Mouse (Mus musculus) testis, postnatal 10 days (tissue): ENCODE results near the gene Umps.

Source experiments
- DNase-seq: peaks from one replicate; pipeline ENCODE4 v3.0.0; 2021; ENCODE audit warnings: low spot score

The Umps gene

DNA sequence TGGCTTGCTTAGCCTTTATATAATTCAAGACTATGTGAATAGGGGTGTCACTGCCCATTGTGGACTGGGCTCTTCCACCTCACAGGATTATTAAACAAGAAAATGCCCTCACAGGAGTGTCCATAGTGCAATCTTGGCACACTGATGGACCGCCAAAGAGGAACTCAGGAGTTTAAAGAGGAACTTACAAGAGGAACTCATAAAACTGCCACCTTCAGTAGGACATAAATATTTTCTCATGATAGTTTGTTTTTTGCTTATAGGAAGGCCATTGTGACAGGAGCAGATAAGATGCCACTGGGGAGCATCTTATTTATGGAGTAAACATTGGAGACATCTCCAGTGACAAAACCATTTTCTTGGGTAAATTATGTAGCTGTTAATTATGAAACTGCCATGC is 12.0 kb downstream of the Umps start:
- DNase-seq = no peak

DNA sequence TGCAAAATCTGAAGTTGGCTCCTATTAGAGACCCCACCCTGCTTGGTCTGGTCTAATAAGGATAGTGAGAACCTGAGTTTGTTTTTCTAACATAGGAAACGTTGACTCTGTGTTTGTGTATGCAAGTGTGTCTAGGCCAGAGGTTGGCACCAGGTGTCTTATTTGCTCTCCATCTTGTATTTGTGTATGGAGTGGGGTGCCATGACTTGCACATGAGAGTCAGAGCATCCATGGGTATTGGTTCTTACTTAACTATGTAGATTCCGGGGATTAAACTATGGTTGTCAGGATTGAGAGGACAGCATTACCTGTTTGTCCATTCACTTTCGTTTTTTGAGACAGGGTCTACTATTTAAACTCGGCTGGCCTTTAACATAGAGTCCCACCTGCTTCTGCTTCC is 13.8 kb downstream of the Umps start:
- DNase-seq = no peak

DNA sequence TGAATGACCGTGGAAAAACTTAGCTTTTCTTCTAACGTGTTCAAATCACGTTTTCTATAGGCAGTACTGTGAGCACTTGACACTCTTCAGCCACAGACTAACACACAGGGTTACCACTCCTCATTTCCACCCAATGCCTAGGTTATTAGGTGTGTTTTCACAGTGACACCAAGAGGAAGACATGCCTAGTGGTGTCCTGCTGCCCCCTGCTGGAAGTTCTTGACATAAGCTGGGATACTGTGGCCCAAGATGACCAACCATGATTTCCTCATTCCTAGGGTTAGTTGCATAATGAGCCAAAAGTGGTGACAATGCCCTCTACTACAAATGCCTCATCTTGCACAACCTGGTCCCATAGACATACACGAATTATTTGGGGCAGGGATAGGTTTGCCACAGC is 16.0 kb downstream of the Umps start:
- DNase-seq = peak; percentile 91

DNA sequence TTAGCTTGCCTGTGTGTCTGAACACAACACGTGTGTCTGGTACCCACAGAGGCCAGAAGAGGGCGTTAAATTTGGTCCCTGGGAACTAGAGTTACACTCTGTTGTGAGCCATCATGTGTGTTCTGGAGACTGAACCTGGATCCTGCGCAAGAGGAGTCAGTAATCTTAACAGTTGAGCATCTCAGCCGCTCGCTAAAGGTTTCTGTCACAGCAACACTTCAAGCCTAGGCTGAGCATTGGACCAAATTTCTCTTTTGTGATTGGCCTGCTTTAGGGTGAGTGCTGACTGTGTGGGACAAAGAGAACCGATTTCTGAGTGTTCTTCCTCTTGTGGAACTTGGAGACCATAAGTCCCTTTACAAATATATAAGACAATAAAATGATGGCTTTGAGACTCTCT is 16.5 kb downstream of the Umps start:
- DNase-seq = no peak

DNA sequence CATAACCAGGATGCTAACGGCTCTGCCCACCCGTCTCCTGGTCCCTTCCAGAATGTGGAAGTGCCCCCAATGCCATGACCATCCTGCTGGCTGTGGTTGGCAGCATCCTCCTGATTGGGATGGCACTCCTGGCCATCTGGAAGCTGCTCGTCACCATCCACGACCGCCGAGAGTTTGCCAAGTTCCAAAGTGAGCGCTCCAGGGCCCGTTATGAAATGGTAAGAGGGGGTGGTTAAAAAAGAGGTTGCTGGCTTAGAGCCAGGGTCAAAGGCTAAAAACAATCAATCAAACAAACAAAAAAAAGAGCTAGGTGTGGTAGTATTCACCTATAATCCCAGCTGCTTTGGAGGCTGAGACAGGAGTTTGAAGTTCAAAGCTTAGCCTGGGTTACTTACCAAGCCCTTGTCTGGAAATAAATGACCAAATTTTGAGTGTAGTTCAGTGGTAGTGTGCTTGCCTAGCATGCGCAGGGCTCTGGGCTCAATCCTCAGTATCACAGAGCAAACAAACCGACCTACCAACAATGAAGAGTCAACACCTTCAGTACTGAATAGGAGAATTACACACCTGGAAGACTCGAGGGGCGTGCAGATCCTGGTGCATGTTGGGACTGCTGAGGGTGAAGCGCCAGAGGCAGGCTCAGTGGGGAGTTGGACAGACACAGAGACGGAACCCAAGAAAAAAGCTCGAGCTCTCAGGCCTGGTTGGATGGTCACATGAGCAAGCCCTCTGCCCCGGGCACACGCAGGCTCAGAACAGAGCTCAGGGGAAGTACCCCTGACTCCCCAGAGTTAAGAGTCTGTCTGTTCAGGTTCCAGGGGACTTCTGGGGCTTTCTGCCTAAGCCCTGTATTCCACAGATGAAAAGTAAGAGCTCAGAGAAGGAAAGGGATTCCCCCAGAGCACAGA is 18.9 kb downstream of the Umps start:
- DNase-seq = no peak

DNA sequence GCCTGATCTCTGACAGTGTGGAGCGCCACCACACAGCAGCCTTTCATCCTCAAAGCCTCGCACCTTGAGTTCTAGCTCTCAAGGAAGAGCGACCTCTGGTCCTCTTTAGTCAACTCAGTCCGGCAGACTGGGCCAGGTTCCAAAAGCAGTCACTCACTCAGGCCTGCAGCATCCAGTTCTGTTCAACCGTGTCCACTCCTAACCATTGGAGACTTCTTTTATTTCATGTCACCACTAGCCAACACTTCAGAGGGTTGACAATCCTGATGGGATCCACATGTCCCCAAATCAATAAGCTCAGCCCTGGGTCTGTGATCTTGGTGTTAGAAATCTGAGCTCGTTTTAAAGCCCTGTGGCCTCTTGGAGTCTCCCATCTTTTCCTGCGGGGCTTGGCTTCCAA is 20.8 kb downstream of the Umps start:
- no peak for DNase-seq

DNA sequence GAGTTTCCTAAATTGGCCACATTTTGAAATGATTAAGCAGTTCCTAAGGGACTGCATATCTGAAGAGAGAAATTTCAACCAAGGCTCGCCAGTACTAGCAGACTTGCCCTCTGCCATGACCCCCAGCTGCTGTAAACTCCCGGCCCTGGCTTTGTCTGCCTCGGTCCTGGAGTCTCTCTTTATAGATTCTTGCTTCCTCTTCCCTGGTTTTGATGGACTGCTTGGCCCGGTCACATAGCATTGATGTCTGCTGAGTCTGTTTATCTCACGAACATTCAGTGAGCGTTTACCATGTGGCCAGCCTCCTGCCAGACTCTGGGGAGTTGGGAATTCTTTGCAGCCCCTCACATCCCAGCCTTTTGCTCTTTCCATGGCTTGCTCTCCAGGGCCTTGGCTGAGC is 22.1 kb downstream of the Umps start:
- no peak for DNase-seq

DNA sequence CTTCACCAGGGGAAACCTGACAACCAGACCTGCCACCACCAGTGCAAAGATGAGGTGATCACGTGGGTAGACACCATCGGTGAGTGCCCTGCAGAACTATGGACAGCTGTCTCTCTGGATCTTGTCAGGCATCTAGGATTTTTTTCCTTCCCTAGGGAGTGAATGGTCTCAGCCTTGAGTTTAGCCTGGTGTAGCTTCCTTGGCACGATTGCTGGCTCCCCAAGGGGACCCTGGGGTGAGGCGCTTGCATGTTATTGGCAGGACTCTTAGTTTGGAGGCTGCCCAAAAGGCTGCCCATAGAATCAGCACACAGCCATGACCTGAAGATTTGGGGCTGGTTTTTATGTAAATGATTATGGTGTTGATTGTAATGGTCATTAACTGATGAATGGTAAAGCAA is 22.7 kb downstream of the Umps start:
- DNase-seq = no peak

DNA sequence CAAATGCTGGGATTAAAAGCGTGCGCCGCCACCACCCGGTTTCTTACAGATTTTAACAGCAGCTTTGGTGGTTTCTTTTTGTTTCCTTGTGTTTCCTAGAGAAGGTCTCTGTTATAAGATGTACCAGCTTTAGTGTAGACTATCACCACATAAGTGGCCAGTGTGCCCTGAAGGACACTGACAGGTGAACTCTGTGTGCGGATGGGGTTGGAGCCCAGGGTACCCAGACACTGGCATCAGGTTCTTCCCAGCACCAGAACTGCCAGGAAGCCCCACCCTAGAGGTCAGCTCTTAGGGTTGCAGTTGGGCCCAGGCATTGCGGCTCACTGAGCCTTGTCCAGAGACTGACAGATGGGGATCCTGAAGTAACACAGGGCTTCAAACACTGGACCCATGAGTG is 23.4 kb downstream of the Umps start:
- DNase-seq = no peak

DNA sequence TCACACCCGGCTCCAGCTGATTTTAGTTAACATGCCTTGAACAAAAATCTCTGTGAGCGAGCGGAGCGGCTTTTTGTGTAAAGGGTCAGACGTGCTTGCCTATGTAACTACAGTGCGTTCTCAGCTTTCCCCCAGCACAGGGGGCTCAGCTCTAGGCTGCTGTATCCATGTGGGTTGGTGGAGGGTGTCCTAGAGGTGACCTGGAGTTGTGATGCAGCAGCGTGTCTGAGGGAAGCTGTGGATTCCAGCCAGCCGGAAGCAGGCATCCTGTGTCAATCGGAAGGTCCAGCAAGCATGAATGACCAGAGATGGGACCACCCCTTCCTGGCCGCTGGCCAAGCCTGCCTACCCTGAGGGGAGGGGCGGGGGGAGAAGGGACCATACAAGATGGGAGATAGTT is 24.5 kb downstream of the Umps start:
- peak; percentile 69 for DNase-seq

DNA sequence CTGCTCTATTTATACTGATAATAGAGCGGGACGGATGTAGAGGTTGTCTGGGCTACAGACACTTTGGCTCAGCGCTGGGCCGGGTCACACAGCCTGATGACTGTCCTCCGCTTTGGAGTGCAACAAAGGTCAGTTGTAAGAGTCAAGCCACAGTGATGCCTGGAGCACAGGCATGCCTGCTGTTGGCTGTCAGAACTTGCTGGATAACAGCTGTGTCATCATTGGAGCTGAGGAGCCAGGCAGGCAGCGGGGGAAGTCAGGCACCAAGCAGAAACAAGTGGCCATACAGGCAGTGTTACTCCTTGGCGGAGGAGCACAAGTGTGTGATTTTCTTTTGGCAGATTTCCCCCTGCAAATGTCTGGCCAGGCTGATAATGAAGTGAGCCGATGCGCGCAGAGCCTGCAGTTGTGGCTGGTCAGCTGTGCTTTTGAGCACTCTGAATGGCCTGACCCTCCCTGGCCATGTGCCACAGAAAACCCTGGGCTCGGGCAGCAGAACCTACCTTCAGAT is 25.5 kb downstream of the Umps start:
- DNase-seq = peak; percentile 67

DNA sequence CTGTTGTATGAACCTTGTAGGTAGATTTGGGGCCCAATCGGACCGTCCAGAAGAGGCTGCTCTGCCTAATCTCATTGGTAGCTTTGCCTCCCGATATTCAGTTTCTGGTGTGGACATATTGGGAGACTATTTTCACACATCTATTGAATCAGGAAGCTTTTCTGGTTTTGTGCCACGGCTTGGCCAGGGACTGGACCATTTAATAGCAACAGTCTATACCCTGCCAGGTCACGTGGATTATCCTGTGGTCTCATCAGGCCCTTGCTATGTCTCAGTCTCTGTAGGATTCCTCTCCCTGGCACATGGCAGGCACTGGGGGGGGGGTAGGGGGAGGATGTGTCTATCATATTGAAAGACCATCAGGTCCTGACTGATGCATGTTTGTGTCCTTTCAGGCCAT is 26.7 kb downstream of the Umps start:
- no peak for DNase-seq

DNA sequence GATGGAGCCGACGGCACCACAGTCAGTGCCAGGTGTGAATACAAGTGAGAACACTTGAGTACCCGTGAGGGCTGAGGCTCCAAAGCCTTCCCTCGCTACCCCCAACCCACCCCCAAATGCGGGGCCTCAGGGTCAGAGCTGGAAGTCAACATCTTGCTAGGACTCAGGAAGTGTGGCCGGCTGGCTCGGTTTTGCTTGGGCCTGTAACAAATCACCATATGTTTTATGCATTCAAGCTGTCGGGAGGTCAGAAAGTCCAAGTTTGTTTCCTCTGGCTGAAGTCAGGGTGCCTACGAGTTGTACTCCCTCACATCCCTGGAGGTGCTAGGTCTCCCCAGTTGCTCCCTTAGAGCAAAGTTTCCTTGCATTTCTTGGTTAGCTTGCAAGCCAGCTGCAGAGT is 27.2 kb downstream of the Umps start:
- DNase-seq = no peak

DNA sequence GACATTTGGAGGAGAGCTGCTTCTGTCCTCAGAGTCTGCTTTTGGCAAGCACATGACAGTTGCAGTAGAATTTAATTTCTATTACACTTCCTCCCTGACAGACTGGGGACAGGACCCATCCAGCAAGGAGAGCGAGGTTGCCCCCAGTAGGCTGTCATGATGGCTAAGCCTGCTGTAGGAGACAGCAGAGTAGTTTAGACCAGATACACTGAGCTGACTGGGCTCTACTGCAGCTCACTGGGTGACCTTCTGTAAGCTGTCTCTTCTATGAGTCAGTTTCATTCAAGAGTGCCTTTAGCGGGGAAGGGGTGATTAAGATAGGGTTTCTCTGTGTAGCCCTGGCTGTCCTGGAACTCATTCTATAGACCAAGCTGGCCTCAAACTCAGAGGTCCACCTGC is 27.7 kb downstream of the Umps start:
- DNase-seq = no peak

DNA sequence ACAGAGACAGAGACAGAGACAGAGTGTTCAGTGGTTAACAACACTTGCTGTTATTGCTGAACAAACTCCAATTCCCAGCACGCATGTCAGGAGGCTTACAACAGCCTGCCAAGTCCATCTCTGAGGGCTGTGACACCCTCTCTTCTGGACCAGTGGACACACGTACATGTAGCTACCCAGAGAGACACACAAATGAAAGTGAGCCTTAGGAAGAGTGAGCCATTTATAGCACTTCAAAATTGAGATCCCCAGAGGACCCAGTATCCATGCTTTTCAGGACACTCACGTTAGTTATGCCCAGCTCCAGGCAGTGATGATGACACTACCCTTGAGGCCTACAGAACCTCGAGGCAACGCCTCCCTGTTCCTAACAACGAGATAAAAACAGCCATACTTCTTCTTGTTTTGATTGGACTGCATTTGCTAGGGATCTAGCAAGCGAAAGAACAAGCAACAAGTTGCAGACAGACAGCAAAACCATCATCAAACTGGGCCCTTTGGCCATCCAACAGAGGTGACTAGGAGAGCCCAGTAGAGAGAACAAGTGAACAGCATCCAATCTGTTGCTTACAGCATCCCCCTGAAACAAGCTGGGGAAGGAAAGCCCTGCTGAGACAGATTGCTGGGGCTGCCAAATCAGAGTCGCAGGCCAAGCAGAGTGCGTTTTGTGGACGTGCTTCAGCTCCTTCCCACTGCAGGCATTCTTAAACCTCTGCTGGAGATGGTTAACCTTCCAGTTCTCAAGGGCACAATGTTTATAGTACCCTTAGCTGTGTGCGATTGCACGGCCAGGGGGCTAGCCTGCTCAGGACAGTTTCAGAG is 28.3 kb downstream of the Umps start:
- no peak for DNase-seq

DNA sequence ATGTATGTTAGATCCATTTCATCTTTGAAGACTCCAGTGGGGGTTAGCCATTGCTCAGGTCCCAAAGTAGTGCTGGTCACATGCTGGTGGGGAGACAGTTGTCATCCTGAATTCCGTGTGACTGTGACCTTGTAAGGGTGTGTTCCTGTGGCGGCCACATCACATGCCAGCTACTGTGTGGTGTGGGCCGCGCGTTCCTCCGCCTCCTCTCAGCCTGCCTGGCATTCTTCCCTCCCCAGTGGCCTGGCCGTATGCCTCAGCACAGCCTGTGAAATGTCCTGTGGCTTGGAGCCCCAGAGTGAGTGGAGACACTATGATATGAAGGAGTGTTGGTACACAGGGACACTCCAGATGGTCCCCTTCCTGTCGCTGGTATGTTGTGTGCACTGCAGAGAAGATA is 29.3 kb downstream of the Umps start:
- DNase-seq = peak; percentile 76

DNA sequence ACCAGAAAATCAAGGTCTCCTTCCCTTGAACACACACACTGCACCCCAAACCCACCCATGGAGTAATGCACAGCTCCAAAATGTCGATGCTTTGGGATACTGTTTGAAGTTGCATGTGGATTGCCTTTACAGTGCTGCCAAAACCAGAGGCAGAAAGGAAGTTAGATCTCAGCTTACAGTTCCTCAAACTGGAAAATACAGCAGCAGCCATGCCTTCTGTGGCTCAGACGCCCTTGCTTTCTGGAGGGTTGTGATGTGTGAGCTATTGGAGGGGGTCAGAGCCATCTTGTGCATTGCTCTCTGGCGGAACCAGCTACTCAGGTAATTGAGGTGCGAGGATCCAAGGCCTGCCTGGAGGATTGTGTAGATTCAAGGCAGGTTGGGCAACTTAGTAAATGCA is 30.0 kb downstream of the Umps start:
- DNase-seq = no peak

DNA sequence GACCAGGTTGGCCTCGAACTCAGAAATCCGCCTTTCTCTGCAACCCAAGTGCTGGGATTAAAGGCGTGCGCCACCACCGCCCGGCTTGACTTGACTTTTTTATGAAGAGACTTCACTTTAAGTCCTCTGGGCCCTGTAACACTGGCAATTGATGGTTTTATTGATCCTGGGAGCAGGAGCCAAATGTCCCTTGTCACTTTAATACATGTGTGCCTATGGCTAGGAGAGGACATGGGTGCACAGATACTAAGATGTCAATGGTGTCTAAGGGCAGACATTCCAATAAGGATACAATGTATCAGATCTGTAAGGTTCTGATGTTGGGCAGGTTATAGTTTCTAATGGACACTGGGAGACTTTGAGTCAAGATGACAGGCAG is 31.4 kb downstream of the Umps start:
- no peak for DNase-seq

DNA sequence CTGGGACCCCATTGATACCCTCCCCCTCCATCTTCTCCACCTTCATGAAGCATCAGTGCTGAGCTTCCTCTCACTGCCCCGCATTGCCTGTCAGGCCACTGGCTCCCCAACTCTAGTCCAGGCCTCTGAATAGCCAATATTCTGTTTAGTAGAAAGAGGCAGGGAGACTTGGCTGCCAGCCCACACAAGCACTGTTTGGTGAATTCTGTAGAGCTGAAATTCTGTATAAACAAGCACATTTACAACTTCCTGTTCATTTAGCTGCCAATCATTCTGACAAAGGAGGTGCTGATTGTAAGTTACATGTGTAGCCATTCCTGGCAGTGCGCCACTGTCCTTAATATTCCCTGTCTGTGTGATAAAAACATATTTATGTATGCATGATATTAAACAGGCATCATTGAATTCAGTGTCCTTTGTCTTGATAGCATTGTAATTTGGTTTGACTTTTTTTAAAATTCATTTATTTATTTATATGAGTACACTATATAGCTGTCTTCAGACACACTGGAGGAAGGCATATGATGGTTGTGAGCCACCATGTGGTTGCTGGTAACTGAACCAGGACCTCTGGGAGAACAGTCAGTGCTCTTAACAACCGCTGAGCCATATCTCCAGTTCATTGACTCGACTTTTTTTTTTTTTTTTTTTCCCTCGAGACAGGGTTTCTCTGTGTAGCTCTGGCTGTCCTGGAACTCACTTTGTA is 32.0 kb downstream of the Umps start:
- DNase-seq = peak; percentile 57

DNA sequence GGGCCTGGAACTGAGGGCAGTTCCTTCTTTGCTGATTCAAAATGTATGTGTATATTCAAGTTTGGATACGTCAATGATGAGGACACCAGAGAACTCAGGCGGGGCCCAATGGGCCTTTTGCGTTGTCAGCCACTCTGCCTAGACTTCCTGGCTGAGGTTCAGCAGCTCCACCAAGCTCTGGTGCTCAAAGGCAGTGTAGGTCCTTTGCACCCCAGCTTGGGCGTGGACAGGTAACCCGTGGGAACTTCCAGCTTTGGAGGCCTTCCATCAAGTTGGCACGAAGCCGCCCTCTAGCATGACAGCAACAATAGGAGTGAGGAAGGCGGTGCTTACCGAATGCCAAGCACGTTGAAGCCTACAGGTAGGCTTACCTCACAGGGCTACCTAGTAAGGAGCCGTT is 33.4 kb downstream of the Umps start:
- no peak for DNase-seq

DNA sequence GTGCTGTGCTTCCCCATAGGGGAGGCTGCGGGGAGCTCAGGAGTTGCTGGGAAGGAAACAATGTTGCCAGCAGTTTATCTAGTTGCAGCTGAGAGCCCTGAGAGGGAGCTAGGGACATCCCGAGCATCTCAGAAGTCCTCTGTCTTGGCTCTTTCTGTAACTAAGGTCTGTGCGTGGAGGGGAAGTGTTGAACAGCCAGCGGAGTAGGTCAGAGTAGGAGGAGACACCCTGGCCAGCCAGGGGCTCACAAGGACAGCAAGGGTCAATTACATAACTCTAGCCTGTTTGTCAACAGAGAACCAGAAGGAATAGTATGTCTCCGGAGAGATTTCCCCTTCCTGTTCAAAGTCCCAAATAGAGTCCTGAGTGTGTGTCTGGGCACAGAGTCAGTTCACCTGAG is 34.7 kb downstream of the Umps start:
- no peak for DNase-seq

DNA sequence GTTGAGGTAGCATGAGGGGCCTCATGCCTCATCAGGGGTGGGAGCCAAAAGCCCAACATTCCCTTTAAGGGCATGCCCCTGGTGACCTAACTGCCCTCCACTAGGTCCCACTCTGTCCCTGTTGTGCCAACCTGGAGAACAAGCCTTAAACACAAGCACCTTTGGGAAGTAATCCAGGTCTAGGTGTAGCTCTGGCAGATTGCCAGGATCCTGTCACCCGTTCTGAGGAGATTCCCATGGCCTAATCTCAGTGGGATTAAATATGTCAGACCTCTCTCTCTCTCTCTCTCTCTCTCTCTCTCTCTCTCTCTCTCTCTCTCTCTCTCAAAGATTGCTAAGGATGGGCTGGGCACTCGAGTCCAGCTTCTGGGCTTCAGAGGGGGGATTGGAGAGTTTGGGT is 35.2 kb downstream of the Umps start:
- no peak for DNase-seq

DNA sequence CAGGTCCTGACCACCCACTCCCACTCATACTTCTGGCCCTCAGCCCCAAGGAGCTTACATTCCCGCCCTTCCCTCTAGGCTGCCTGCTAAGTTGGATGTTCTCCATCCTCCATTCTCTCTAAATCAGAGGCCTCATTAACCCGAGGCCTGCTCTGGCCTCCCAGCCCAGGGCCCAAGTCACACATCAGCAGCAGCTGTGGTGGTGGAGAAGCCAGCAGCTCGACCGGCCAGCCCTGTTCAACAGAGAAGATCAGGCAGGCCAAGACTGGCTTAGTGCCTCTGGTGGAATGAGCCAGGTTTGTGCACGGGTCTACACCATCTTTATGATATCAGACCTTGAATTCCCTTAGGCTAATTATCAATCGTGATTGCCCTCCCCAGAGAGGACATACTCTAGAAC is 36.1 kb downstream of the Umps start:
- no peak for DNase-seq
